Mouse (Mus musculus) neutrophil, adult 65 days (primary cell): ENCODE results near the gene Olfr298. TPM values are rescaled to one million over a fixed set of nuclear protein-coding genes. Genes with fewer than 3 reads are reported as not detected.

ENCODE experiments used
- total RNA-seq: library from RNA; stranded (reverse); gene quantifications from 2 replicates; pipeline ENCODE4 v1.2.4, GENCODE M21; 2023

Gene Olfr298
- not detected in 2 replicates for total RNA-seq

GRCm38 (mm10) chr7:86492384-86492783 is at the start of gene Olfr298:
Olfr298 (minus strand) TSS chr7:86492484.

GRCm38 (mm10) chr7:86519668-86520067 is 27.4 kb upstream of the Olfr298 start, which contains the start of gene Olfr297:
Olfr297 (plus strand) TSS chr7:86519968.

GRCm38 (mm10) chr7:86459621-86460020 is 32.7 kb downstream of the Olfr298 start, which contains the start of gene Olfr299:
Olfr299 (plus strand) TSS chr7:86459921.

Other genes with a start within 250 kb of the Olfr298 start
- gene Vmn2r76, start 246.2 kb downstream of the Olfr298 start, total RNA-seq: not detected in 2 replicates
- not detected in 2 replicates for gene Olfr310, start 215.3 kb downstream of the Olfr298 start, total RNA-seq
- not detected in 2 replicates for gene Olfr309, start 178.8 kb downstream of the Olfr298 start, total RNA-seq
- gene Olfr308, start 166.9 kb downstream of the Olfr298 start, total RNA-seq: not detected in 2 replicates
- not detected in 2 replicates for gene Olfr307, start 154.9 kb downstream of the Olfr298 start, total RNA-seq
- gene Olfr305, start 125.6 kb downstream of the Olfr298 start, total RNA-seq: not detected in 2 replicates
- gene Olfr304, start 105.8 kb downstream of the Olfr298 start, total RNA-seq: not detected in 2 replicates
- gene Olfr303, start 94.7 kb downstream of the Olfr298 start, total RNA-seq: not detected in 2 replicates
- not detected in 2 replicates for gene Olfr301, start 88.6 kb downstream of the Olfr298 start, total RNA-seq
- gene Olfr299, start 32.6 kb downstream of the Olfr298 start, total RNA-seq: not detected in 2 replicates
- gene Olfr297, start 27.5 kb upstream of the Olfr298 start, total RNA-seq: not detected in 2 replicates
- gene Olfr295, start 91.4 kb upstream of the Olfr298 start, total RNA-seq: not detected in 2 replicates
- not detected in 2 replicates for gene Olfr294, start 124.2 kb upstream of the Olfr298 start, total RNA-seq
- not detected in 2 replicates for gene Olfr293, start 156.6 kb upstream of the Olfr298 start, total RNA-seq
- not detected in 2 replicates for gene Olfr292, start 195.8 kb upstream of the Olfr298 start, total RNA-seq